Mouse (Mus musculus) testis, adult 2 months (tissue): ENCODE data around the gene Foxm1.

Experiments used
- CTCF ChIP-seq: fragments of 200-500 bp; IDR thresholded peaks from 2 replicates; pipeline ENCODE4 v1.5.1; 2012; ENCODE audit warnings: low read depth, mild to moderate bottlenecking, inconsistent platforms, low read length, moderate library complexity; ENCODE audit not compliant: control insufficient read depth, insufficient read depth, insufficient replicate concordance
- POLR2A ChIP-seq: fragments of 200-500 bp; IDR thresholded peaks from 2 replicates; pipeline ENCODE4 v1.6.1; 2012; ENCODE audit warnings: low read depth, mild to moderate bottlenecking, inconsistent platforms, low read length, moderate library complexity; ENCODE audit not compliant: control insufficient read depth

- TF ChIP-seq CTCF (no peak), POLR2A (peak; percentile 53; the same call in 1 of the 2 replicates)
These were observed at the start of gene Foxm1, which contains the start of gene Rhno1 for GRCm38 (mm10) chr6:128362381-128363006.
